Mouse (Mus musculus) left cerebral cortex, postnatal 4 days (tissue): ENCODE results near the gene Cox10. TPM values are rescaled to one million over a fixed set of nuclear protein-coding genes. Genes with fewer than 3 reads are reported as not detected.

ENCODE experiments used
- DNase-seq: peaks from one replicate; pipeline ENCODE4 v3.0.0-alpha.2; 2022
- intact Hi-C: fragments of 180-260 bp; cut with DNase I; formaldehyde crosslinking; loops from one replicate; pipeline ENCODE4 v1.15.1; 2025
- total RNA-seq, 2 experiments: library from RNA; stranded (reverse); gene quantifications; 2 replicates each; pipeline ENCODE4 v1.2.3; 2021

Gene Cox10
- total RNA-seq, 2 experiments from 2014 or later: 20.9 to 21.5 TPM

DNA sequence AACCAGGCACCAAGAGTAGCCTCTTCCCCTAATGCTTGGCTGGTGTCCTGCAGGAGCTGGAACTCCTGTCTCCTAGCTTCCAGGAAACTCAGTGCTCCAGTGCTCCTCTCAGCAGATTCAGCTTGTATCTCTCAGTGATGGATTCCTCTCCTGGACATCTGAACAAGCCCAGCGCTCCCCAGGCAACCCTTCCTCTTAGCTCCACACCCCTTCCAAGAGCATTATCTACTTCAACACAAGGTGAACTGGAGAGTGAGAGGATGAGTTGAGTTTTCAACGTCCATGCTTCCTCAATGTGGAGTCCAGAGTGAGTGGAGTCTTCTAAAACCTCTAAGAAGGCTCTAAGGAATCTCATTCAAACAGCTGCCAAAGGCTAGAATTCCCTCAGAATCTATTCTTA, 76.6 kb downstream of the Cox10 start:
- intact Hi-C loops: no loop called here

GRCm38 (mm10) chr11:64001111-64001510, 78.2 kb downstream of the Cox10 start:
- intact Hi-C loops: no loop called here
- no peak for DNase-seq

More for the DNA sequence above, 76.6 kb downstream of the Cox10 start:
- DNase-seq: no peak

DNA sequence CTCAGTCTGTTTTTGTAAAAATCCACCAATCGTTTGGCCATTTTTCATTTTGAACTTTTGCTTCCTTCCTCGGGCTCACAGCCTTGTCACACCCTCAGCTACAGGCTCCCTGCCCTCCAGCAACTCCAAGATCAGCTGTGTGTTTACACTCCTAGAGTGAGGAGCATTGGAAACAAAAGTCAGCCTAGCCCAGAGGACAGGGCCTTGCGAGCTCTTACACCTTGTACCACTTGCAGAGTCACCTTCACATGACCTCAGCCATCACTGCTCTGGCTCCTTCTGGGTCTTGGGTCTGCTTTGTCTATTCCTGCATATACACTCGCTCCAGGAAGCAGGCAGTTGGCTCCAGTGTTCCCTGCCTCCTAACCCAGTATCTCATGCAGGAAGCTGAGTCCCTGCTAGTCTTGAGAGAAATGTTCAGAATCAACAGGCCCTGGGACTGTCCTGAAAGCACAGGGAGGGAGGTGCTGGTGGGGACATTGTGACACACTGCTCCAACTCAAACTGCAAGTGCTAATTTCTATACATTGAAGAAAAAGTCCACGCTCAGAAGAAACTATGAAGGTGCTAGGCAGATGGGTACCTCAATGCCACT, 79.0 kb downstream of the Cox10 start:
- no peak for DNase-seq

DNA sequence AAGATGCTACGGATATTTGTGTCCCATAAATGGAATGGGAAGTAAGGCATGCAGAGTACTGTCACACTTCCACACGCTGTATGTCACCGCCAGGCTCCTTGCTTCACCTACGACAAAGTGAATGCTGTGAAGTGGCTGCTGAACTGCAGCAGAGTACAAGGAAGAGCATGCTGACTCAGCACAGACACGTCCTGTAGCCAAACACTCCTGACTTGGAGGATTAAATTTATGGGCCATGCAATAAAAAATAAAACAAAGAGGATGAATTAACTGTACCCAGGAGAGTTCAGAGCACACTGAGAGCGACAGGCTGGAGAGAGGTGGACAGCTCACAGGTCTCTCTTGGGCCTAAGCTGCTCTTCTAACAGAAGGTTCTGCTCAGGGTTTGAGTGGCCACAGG, 79.8 kb downstream of the Cox10 start:
- intact Hi-C loops: no loop called here

More for the DNA sequence above, 79.0 kb downstream of the Cox10 start:
- intact Hi-C loops: no loop called here

GRCm38 (mm10) chr11:63991958-63992357, 87.3 kb downstream of the Cox10 start:
- DNase-seq: no peak
- intact Hi-C loops: no loop called here

More for the DNA sequence above, 79.8 kb downstream of the Cox10 start:
- DNase-seq: no peak

- intact Hi-C loops: no loop called here
- no peak for DNase-seq
Measured at GRCm38 (mm10) chr11:63990759-63991158, 88.5 kb downstream of the Cox10 start.

GRCm38 (mm10) chr11:63990311-63990710, 89.0 kb downstream of the Cox10 start:
- no peak for DNase-seq
- intact Hi-C loops: no loop called here

DNA sequence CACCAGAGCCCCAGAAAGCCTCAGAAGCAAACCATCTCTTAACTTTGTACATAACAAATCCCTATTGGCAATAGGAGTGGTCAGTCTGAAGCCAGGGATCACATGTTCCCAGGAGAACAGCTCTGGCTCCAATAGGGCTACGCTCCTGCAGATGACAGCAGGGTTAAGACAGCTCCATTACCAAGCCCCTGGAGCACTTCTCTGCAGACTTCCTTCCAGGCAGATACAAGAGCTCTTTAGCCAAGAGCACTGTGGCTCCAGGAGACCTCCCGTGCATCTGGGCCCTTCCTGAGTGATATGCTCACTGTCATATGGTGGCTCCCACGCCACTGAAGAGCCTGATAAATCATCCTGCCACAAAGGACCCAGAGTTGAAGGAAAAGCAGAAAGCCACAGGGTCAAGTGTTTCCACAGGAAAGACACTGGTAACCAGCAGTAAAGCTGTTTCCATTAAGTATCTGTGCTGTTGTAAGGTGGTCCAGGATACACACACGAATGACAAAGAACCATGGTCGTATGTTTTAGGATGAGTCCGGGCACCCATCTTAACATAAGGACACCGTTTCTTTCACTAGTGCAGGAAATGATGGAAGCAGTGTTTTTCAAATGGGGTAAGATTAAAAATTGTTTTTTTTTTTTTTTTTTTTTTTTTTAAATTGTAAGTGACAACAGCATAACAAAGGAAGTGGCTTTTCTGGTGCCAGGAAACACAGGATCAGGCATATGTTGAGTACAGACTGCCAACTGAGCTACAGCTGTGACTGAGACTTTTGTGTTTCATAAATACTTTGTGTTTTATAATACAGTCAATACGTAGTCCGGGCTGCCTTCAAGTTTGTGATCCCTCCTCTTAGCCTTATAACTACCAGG, 90.0 kb downstream of the Cox10 start:
- intact Hi-C loops: no loop called here
- no peak for DNase-seq

- no peak for DNase-seq
- intact Hi-C loops: no loop called here
Measured at GRCm38 (mm10) chr11:63988031-63988665, 91.1 kb downstream of the Cox10 start.

- intact Hi-C loops: no loop called here
- no peak for DNase-seq
Measured at GRCm38 (mm10) chr11:63986710-63987109, 92.6 kb downstream of the Cox10 start.

DNA sequence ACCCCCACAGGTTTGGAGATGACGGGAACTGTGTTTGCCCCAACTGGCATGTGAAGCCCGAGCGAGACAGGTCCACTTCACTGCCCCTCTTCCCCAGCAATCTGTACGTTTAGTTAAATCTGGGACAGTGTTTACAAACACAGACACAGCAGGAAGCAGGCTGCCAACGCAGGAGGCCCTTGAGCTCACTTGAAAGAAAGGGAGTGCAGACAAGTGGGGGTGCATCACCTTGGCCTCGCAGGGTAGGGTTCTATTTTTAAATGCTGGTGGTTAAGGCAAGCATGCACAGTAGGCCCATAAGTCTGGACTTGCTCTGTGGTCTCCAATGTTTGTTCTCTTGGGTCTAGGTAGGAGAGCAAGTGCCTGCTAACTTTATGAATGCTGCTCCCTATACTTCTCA, 93.8 kb downstream of the Cox10 start:
- intact Hi-C loops: no loop called here

GRCm38 (mm10) chr11:63984622-63985168, 94.6 kb downstream of the Cox10 start:
- no peak for DNase-seq
- intact Hi-C loops: no loop called here

More for the DNA sequence above, 93.8 kb downstream of the Cox10 start:
- DNase-seq: no peak

DNA sequence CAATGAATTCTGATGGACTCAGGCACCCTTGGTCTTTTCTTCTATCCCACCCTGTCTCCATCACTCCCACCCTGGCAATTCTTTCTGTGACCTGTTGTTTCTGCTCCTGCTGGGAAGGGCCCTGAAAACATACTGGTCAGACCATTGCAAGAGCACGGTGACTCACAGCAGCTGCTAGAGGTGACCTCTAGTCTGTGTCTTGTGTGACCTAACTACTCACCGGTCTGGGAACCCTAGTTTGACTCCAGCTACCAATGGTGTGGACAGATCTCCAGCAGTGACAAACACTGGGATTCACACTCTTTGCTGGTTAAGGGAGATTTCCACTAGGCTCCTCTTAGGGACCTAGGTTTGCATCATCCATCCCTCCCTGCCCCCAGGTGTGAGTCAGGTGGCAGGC, 101.5 kb downstream of the Cox10 start:
- DNase-seq: no peak
- intact Hi-C loops: no loop called here

- intact Hi-C loops: no loop called here
- no peak for DNase-seq
Measured at GRCm38 (mm10) chr11:63976775-63977174, 102.5 kb downstream of the Cox10 start.

DNA sequence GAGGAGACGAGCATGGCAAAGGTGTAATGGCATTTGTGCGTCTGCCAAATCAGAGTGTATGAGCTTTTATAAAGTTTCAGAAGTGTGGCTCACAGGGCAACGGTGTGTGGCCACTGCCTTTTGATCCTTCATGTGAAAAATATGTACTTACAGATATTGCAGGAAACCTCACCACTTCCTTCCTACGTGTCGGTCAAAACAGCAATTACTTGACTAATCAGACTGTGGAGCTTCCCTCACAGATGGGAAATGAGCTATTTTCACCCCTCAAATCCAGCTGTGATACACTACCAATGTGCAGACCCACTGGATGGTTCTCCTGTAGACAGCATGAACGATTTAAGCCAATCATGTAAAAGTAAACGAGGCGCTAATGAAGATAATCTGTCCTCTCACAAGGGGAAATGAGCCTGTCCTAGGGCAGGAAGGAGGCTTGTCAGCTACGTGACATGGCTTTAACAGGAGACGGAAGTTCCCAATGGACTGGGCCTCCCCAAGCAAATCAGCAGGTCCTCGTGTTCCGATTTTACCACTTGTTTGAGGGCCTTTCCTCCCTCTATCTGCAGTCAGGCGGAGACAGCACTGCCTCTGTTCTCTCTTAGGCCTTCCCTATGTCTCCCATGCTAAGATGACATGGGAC, 103.9 kb downstream of the Cox10 start:
- intact Hi-C loops: no loop called here
- no peak for DNase-seq

DNA sequence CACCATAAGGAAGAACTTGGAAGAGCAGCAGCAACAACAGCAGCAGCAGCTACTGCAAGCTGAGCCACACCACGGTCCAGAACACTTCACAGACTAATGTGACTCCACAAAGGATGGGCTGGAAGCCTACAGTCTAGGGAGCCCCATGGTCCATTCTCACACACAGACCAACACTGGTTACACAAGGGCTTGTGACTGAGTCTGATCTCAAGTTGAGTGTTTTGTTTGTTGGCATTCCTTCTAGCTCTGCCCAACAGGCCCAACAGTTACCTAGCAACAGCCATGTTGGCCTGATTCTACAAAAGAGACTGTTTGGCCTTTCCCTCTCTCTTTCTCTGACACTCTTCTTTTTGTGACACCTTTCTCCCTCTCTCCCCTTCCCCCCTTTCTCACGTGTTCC, 105.3 kb downstream of the Cox10 start:
- intact Hi-C loops: no loop called here
- DNase-seq: no peak

DNA sequence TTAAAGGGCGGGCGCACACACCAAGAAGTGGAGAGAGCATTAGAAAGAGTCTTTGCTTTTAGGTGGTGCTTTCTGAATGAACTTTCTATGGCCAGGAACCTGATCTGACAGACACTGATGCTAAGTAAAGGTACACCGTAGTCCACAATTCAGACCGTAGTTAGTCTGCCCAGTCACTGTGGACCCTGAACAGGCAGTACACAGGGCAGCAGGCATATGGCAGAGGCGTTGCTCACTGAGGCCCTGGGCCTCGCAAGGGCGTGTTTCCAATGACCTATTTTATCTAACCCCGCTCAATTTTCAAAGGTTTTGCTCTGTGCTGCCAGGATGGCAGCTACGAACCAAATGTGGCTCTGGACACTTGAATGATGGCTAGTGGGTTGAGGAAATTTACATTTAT, 107.8 kb downstream of the Cox10 start:
- DNase-seq: no peak

GRCm38 (mm10) chr11:63970818-63971217, 108.5 kb downstream of the Cox10 start:
- DNase-seq: no peak
- intact Hi-C loops: no loop called here

More for the DNA sequence above, 107.8 kb downstream of the Cox10 start:
- intact Hi-C loops: no loop called here

- peak; percentile 37 for DNase-seq
- intact Hi-C loops: no loop called here
Measured at GRCm38 (mm10) chr11:63969205-63969910, 109.9 kb downstream of the Cox10 start.

GRCm38 (mm10) chr11:63968388-63969035, 110.8 kb downstream of the Cox10 start:
- intact Hi-C loops: no loop called here

More at GRCm38 (mm10) chr11:63968388-63969035, 110.8 kb downstream of the Cox10 start:
- DNase-seq: no peak
